Mouse (Mus musculus): ENCODE measurements around the gene Rptor. TPM values are rescaled to one million over a fixed set of nuclear protein-coding genes. Genes with fewer than 3 reads are reported as not detected.

Gene Rptor
- polyA plus RNA-seq, 1 experiment from 2014 or later: 12.7 TPM

DNA sequence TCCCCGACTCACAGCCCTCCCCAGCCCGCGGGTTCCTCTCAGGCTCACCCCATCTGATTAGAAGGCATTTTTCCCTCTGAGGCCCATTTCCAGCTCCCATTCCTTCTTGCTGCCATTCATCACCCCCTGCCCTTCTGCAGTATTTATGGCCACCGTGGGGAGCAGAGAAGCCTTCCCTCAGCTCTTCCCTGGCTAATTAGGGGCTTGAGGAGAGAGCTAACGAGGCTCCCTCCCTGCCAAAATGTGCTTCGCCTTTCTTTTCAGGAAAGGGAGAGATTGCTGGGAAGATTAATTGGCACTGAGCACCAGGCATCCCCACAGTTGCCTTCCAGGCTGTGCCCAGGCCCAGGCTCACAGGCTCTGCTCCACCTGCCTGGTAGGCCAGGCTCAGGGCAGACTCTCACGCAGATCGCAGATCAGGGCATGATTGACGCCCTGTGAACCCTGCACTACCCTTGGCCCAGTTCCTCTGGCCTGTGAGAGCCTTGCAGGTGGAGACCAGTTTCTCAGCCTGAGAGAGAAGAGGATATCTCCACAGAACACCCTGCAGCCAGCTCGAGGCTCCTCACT, 291.0 kb downstream of the Rptor start:
- no peak for ATAC-seq (ENCODE audit: insufficient number of reproducible peaks, insufficient read depth, low FRiP score, low read depth)
- H3K4me1 ChIP-seq (ENCODE audit: control insufficient read depth, insufficient read depth, low read length): no peaks in the 10 kb centered on the region
- H3K27me3 ChIP-seq (ENCODE audit: control insufficient read depth, insufficient read depth, low read length): no peaks in the 10 kb centered on the region
- WGBS: 73% methylated on average over 10 of the region's 10 CpGs
- peaks cover 35% of the 10 kb centered on the region for H3K36me3 ChIP-seq (ENCODE audit: control insufficient read depth, insufficient read depth, low read length)
- H3K9ac ChIP-seq (replicated peaks; ENCODE audit: low read depth, low read length): no peak overlapping the region
- no peak overlapping the region for H3K4me3 ChIP-seq (ENCODE audit: low read depth, low read length)
- H3K9me3 ChIP-seq (ENCODE audit: control insufficient read depth, low read depth, low read length): no peaks in the 10 kb centered on the region
- H3K4me2 ChIP-seq (replicated peaks; ENCODE audit: low read depth, low read length): no peak overlapping the region
- no peak overlapping the region for H3K27ac ChIP-seq (ENCODE audit: low read length)

DNA sequence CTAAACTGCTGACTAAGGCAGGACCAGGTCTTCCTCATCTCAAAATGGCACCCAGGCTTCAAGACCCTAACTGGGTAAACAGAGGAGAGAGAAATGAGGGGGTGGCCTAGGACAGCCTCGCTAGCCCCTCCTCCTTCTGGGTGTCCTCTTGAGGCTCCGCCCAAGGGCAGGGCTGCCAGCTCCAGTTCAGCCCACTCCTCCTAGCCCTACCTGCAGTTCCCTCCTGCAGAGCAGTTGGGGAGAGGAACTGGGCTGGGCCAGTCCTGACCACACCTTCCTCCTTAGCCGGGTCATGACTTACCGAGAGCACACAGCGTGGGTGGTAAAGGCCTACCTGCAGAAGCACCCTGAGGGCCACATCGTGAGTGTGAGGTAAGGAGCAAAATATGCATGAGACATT, 291.9 kb downstream of the Rptor start:
- Histone ChIP-seq H3K36me3 (ENCODE audit: control insufficient read depth, insufficient read depth, low read length) (peaks cover 28% of the 10 kb centered on the region), H3K4me1 (ENCODE audit: control insufficient read depth, insufficient read depth, low read length) (no peaks in the 10 kb centered on the region), H3K27ac (ENCODE audit: low read length) (no peak overlapping the region), H3K9me3 (ENCODE audit: control insufficient read depth, low read depth, low read length) (no peaks in the 10 kb centered on the region), H3K9ac (replicated peaks; ENCODE audit: low read depth, low read length) (no peak overlapping the region), H3K4me3 (ENCODE audit: low read depth, low read length) (no peak overlapping the region), H3K4me2 (replicated peaks; ENCODE audit: low read depth, low read length) (no peak overlapping the region), H3K27me3 (ENCODE audit: control insufficient read depth, insufficient read depth, low read length) (no peaks in the 10 kb centered on the region)
- peak; percentile 54; the same call in 1 of the 2 replicates for ATAC-seq (ENCODE audit: insufficient number of reproducible peaks, insufficient read depth, low FRiP score, low read depth)
- WGBS: 49% methylated on average over 6 of the region's 6 CpGs

DNA sequence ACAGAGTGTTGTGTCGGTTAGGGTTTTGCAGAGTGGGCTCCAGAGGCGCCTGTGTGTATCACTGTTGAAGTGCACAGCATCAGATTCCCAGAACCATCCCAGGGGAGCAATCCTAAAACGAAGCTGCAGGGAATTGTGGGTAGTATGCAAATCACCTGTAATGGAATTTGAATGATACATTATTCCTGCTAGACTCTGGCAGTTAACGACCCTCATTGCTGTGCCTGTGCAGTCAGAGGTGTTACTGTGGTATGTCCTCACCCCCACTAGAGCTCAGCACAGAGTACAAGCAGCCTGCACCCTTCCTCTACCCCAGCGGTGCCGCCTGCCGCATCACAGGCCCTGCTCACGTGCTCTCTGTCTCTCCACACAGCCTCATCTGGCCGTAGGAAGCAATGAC, 294.3 kb downstream of the Rptor start:
- no peak for ATAC-seq (ENCODE audit: insufficient number of reproducible peaks, insufficient read depth, low FRiP score, low read depth)
- WGBS: 85% methylated on average over 9 of the region's 9 CpGs

DNA sequence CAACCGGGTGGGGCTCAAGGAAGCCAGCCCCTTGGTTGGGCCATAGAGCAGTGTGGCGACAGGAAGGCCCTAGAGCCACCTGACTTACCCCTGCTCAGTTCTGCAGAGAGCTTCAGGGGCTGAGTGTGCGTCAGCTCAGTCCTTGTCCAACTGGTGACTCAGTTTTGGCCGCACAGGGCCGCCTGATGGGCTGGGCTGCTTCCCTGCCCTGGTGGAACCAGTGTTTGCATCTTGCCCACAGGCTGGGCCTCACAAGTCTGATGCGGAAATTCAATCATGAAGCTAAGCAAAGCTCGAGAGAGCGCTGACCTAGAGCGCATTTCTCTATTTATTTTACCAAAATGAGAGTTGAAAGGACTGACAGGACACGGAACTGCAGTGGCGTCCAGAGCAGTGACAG, 296.3 kb downstream of the Rptor start:
- no peak for ATAC-seq (ENCODE audit: insufficient number of reproducible peaks, insufficient read depth, low FRiP score, low read depth)
- Histone ChIP-seq H3K27ac (ENCODE audit: low read length) (no peak overlapping the region), H3K4me2 (replicated peaks; ENCODE audit: low read depth, low read length) (no peak overlapping the region), H3K4me3 (ENCODE audit: low read depth, low read length) (no peak overlapping the region), H3K9ac (replicated peaks; ENCODE audit: low read depth, low read length) (no peak overlapping the region), H3K9me3 (ENCODE audit: control insufficient read depth, low read depth, low read length) (no peaks in the 10 kb centered on the region), H3K36me3 (ENCODE audit: control insufficient read depth, insufficient read depth, low read length) (peaks cover 12% of the 10 kb centered on the region), H3K4me1 (ENCODE audit: control insufficient read depth, insufficient read depth, low read length) (no peaks in the 10 kb centered on the region), H3K27me3 (ENCODE audit: control insufficient read depth, insufficient read depth, low read length) (no peaks in the 10 kb centered on the region)
- 88% methylated on average over 11 of the region's 11 CpGs for WGBS

More for the DNA sequence above, 294.3 kb downstream of the Rptor start:
- Histone ChIP-seq H3K27me3 (ENCODE audit: control insufficient read depth, insufficient read depth, low read length) (no peaks in the 10 kb centered on the region), H3K9me3 (ENCODE audit: control insufficient read depth, low read depth, low read length) (no peaks in the 10 kb centered on the region), H3K4me1 (ENCODE audit: control insufficient read depth, insufficient read depth, low read length) (no peaks in the 10 kb centered on the region), H3K4me3 (ENCODE audit: low read depth, low read length) (no peak overlapping the region), H3K36me3 (ENCODE audit: control insufficient read depth, insufficient read depth, low read length) (peaks cover 18% of the 10 kb centered on the region), H3K27ac (ENCODE audit: low read length) (no peak overlapping the region), H3K9ac (replicated peaks; ENCODE audit: low read depth, low read length) (no peak overlapping the region), H3K4me2 (replicated peaks; ENCODE audit: low read depth, low read length) (no peak overlapping the region)

DNA sequence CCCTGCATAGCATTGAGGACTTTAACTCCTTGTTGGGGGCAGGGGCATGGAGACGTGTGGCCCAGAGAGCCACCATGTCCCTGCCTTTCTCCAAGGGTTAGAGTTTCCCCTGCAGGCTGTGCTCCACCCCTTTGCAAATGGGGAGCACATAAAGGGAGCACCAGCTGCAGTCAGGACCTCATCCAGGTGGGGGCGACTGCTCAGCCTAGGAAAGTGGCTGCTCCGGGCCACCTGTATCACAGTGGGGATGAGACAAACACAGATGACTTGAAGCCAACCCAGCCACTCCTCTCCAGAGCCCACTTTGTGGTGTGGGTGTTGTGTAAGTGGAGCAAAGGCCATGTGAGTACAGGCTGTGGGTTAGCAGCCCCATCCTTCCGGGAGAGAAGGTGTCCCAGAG, 298.5 kb downstream of the Rptor start:
- no peak for ATAC-seq (ENCODE audit: insufficient number of reproducible peaks, insufficient read depth, low FRiP score, low read depth)
- no peaks in the 10 kb centered on the region for H3K4me1 ChIP-seq (ENCODE audit: control insufficient read depth, insufficient read depth, low read length)
- no peak overlapping the region for H3K4me3 ChIP-seq (ENCODE audit: low read depth, low read length)
- no peak overlapping the region for H3K4me2 ChIP-seq (replicated peaks; ENCODE audit: low read depth, low read length)
- H3K36me3 ChIP-seq (ENCODE audit: control insufficient read depth, insufficient read depth, low read length): peaks cover 6% of the 10 kb centered on the region
- no peaks in the 10 kb centered on the region for H3K9me3 ChIP-seq (ENCODE audit: control insufficient read depth, low read depth, low read length)
- no peaks in the 10 kb centered on the region for H3K27me3 ChIP-seq (ENCODE audit: control insufficient read depth, insufficient read depth, low read length)
- no peak overlapping the region for H3K9ac ChIP-seq (replicated peaks; ENCODE audit: low read depth, low read length)
- H3K27ac ChIP-seq (ENCODE audit: low read length): no peak overlapping the region
- 75% methylated on average over 4 of the region's 4 CpGs for WGBS

DNA sequence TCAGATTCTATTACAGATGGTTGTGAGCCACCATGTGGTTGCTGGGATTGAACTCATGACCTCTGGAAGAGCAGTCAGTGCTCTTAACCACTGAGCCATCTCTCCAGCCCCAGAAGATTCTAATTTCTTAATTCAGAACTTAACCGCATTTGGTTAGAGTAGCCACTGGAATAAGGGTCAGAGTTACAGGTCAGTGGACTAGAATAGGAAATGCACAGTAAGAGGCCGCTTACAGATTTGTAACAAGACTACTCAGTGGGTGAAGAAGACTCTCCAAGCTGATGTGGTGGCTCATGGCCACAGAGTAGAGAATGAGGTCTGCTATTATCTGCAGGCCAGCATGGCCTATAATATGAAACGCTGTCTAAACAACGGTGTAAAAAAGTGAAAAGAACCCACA, 300.2 kb downstream of the Rptor start:
- ATAC-seq (ENCODE audit: insufficient number of reproducible peaks, insufficient read depth, low FRiP score, low read depth): no peak
- Histone ChIP-seq H3K4me2 (replicated peaks; ENCODE audit: low read depth, low read length) (no peak overlapping the region), H3K36me3 (ENCODE audit: control insufficient read depth, insufficient read depth, low read length) (no peaks in the 10 kb centered on the region; the same call in none of the 2 replicates), H3K9me3 (ENCODE audit: control insufficient read depth, low read depth, low read length) (no peaks in the 10 kb centered on the region), H3K4me3 (ENCODE audit: low read depth, low read length) (no peak overlapping the region), H3K9ac (replicated peaks; ENCODE audit: low read depth, low read length) (no peak overlapping the region), H3K27me3 (ENCODE audit: control insufficient read depth, insufficient read depth, low read length) (no peaks in the 10 kb centered on the region), H3K27ac (ENCODE audit: low read length) (no peak overlapping the region), H3K4me1 (ENCODE audit: control insufficient read depth, insufficient read depth, low read length) (no peaks in the 10 kb centered on the region)
- 81% methylated on average over 4 of the region's 4 CpGs for WGBS

DNA sequence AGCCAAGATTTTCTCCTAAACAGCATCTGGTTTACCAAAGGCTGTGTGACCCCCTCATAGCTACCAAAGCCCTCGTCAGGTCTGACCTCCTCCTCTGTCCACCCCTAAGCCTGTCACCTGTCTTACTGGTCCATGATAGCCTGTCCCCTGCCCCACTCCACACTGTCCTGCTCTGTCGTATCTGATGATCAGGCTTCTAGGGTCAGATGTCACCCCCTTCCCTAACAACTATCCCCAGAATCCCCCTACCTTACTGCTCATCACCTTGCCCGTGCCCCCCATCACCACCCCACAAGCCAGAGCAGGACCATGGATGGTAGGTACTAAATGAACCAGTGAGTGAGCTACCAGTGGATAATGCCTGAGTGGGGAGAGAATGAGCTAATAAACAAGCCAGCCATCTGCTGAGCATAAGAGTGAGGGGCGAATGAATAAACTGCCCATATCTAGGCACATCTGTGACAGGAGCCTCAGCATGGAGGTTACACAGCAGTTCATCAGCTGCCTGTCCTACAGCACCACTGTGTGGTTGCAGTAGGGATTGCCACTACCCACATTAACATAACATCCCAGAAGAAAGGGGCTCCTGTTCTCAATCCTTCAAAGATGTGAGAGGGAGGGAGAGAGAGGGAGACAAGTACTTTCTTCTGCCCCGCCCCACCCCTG, 302.0 kb downstream of the Rptor start:
- no peak overlapping the region for H3K4me2 ChIP-seq (replicated peaks; ENCODE audit: low read depth, low read length)
- H3K9me3 ChIP-seq (ENCODE audit: control insufficient read depth, low read depth, low read length): no peaks in the 10 kb centered on the region
- no peak overlapping the region for H3K27ac ChIP-seq (ENCODE audit: low read length)
- H3K4me3 ChIP-seq (ENCODE audit: low read depth, low read length): no peak overlapping the region
- no peak overlapping the region for H3K9ac ChIP-seq (replicated peaks; ENCODE audit: low read depth, low read length)
- ATAC-seq (ENCODE audit: insufficient number of reproducible peaks, insufficient read depth, low FRiP score, low read depth): peak; percentile 59; the same call in 1 of the 2 replicates
- H3K27me3 ChIP-seq (ENCODE audit: control insufficient read depth, insufficient read depth, low read length): no peaks in the 10 kb centered on the region
- H3K4me1 ChIP-seq (ENCODE audit: control insufficient read depth, insufficient read depth, low read length): no peaks in the 10 kb centered on the region
- WGBS: 27% methylated on average over 5 of the region's 5 CpGs
- H3K36me3 ChIP-seq (ENCODE audit: control insufficient read depth, insufficient read depth, low read length): no peaks in the 10 kb centered on the region

DNA sequence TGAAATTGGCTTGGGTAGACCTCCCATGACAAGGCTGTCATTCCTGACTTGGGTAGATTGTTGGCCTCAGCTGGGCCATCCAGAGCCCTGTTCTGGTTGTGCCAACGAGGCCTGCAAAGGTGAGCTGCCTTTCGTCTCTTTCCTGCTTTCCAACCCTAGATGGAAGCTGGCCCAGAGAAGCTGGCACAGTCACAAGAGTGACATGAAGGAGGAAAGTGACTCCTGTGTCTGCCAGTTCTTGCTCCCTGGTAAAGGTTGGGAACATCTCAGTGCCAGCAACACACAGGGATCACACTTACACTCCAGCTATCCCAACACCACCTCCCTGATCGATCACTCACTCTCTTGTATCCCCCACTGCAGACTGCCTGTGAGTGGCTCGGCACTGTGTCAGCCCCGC, 303.1 kb downstream of the Rptor start:
- 86% methylated on average over 5 of the region's 5 CpGs for WGBS
- H3K27me3 ChIP-seq (ENCODE audit: control insufficient read depth, insufficient read depth, low read length): no peaks in the 10 kb centered on the region
- no peaks in the 10 kb centered on the region for H3K36me3 ChIP-seq (ENCODE audit: control insufficient read depth, insufficient read depth, low read length)
- no peak overlapping the region for H3K9ac ChIP-seq (replicated peaks; ENCODE audit: low read depth, low read length)
- H3K27ac ChIP-seq (ENCODE audit: low read length): no peak overlapping the region
- H3K4me2 ChIP-seq (replicated peaks; ENCODE audit: low read depth, low read length): no peak overlapping the region
- H3K9me3 ChIP-seq (ENCODE audit: control insufficient read depth, low read depth, low read length): no peaks in the 10 kb centered on the region
- no peaks in the 10 kb centered on the region for H3K4me1 ChIP-seq (ENCODE audit: control insufficient read depth, insufficient read depth, low read length)
- H3K4me3 ChIP-seq (ENCODE audit: low read depth, low read length): no peak overlapping the region
- no peak for ATAC-seq (ENCODE audit: insufficient number of reproducible peaks, insufficient read depth, low FRiP score, low read depth)
